Mouse (Mus musculus): Measurements from ENCODE around the gene Myl6b. TPM values are rescaled to one million over a fixed set of nuclear protein-coding genes. Genes with fewer than 3 reads are reported as not detected.
A peak's percentile ranks its signal among the peaks of the same experiment; 100 is the strongest.

Myl6b gene
- polyA plus RNA-seq, 1 experiment = 0.76 TPM

DNA sequence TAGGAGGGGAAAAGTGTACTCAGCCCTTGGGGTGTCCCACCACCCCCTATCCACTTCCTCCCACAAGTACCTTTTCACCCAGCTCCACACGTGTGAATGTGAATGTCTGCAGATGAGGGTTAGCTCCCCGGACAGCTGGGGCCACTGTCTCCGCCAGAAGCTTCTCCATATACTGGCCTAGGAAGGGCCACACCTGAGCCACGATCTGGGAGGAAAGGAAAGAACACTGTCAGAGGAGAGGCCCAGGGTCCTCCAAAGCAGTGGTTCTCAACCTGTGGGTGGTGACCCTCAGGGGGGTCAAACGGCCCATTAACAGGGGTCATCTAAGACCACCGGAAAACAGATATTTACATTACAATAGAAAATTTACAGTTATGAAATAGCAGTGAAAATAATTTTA, 23.9 kb upstream of the Myl6b start:
- TF ChIP-seq GATA1 (IDR thresholded peaks at IDR 0.05; ENCODE audit: low read length) = no peak
- no peak for TF ChIP-seq TAL1 (IDR thresholded peaks at IDR 0.05; ENCODE audit: low read length)
- Histone ChIP-seq H3K4me1 (ENCODE audit: control insufficient read depth) (peaks cover 38% of the 10 kb centered on the region), H3K4me3 (replicated peaks) (no peak overlapping the region), H3K9me3 (ENCODE audit: control insufficient read depth, low read length) (no peaks in the 10 kb centered on the region), H3K36me3 (ENCODE audit: control insufficient read depth) (peaks cover 52% of the 10 kb centered on the region), H3K27me3 (ENCODE audit: control insufficient read depth) (peaks cover 8% of the 10 kb centered on the region)

DNA sequence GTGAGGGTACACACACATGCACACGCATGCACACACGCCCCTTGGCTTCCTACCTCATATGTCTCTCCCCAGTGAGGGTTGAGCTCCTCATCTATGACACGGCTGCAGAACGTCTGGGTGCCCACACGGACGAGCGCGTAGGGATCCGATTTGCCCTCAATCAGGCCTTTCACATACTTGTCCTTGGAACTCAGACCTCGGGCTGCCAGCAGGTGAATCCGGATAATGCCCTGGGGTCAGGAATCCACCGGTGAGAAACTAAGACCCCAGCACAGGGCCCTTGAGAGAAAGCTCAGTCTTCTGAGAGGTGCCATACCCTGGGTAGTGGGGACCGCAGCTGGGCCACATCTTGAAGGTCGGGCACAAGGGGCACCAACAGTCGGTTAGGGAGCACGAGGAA, 22.1 kb upstream of the Myl6b start:
- TF ChIP-seq TAL1 (IDR thresholded peaks at IDR 0.05; ENCODE audit: low read length) (no peak), GATA1 (IDR thresholded peaks at IDR 0.05; ENCODE audit: low read length) (no peak)
- H3K36me3 ChIP-seq (ENCODE audit: control insufficient read depth) = peaks cover 69% of the 10 kb centered on the region
- H3K4me3 ChIP-seq (replicated peaks) = no peak overlapping the region
- peaks cover 44% of the 10 kb centered on the region for H3K4me1 ChIP-seq (ENCODE audit: control insufficient read depth)
- H3K9me3 ChIP-seq (ENCODE audit: control insufficient read depth, low read length) = no peaks in the 10 kb centered on the region
- peaks cover 8% of the 10 kb centered on the region for H3K27me3 ChIP-seq (ENCODE audit: control insufficient read depth)

DNA sequence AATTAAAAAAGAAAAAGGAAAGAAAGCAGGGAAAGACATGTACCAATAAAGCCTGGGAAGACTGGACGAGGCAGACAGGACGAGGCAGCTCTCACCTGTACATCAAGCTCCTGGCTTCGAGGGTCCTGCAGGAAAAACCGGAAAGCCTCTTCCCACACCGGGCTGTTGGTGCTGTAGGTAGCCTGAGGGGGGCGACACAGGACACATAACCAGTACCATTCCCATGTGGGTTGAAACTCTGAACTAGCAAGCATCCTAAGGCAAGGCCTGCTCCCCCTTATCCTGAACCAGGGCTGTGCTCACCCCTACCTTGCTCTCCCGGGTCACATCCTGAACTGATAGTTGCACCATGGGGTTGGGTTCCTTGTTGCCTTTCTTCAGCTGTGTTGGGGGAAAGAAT, 20.3 kb upstream of the Myl6b start:
- Histone ChIP-seq H3K27me3 (ENCODE audit: control insufficient read depth) (no peaks in the 10 kb centered on the region), H3K9me3 (ENCODE audit: control insufficient read depth, low read length) (no peaks in the 10 kb centered on the region), H3K4me3 (replicated peaks) (no peak overlapping the region), H3K36me3 (ENCODE audit: control insufficient read depth) (peaks cover 80% of the 10 kb centered on the region), H3K4me1 (ENCODE audit: control insufficient read depth) (peaks cover 35% of the 10 kb centered on the region)
- no peak for TF ChIP-seq GATA1 (IDR thresholded peaks at IDR 0.05; ENCODE audit: low read length)
- TF ChIP-seq TAL1 (IDR thresholded peaks at IDR 0.05; ENCODE audit: low read length) = no peak

DNA sequence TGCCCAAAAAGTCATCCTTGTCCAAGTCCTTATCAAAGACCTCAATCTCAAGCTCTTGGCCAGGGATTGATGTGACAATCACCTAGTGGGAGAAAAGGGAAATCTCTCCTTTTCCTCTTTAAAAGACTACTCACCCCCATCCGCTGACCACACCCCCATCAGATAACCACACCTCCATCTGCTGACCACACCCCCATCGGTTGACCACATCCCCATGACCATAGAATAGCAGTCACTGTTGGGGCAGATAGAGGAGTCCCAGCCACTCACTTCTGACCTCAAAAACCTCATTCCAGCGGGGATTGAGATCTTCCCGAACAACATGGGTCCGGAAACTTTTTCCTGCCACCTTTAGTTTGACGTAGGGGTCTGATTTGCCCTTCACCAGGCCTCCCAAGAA, 18.2 kb upstream of the Myl6b start:
- Histone ChIP-seq H3K4me1 (ENCODE audit: control insufficient read depth) (peaks cover 36% of the 10 kb centered on the region), H3K9me3 (ENCODE audit: control insufficient read depth, low read length) (no peaks in the 10 kb centered on the region), H3K27me3 (ENCODE audit: control insufficient read depth) (no peaks in the 10 kb centered on the region), H3K36me3 (ENCODE audit: control insufficient read depth) (peaks cover 80% of the 10 kb centered on the region), H3K4me3 (replicated peaks) (no peak overlapping the region)
- TF ChIP-seq GATA1 (IDR thresholded peaks at IDR 0.05; ENCODE audit: low read length) (peak; percentile 69), TAL1 (IDR thresholded peaks at IDR 0.05; ENCODE audit: low read length) (no peak)

DNA sequence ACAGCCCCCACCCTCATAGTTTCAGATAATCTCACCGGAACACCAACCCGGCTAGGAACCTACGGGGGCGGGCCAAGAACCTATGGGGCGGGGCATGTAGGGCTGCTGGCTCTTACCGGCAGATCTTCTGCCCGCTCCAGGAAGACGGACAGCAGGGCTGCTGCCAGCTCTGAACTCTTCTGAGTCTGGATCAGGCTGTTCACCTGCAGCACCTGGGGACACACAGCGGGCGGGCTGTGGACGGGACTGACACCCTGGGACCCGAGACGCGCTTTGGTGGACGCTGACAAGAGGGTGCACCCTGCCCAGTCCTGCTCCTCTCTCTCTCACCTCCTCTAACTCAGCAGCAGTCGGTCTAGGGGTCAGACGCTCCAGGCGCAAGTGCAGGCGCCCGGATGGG, 17.5 kb upstream of the Myl6b start:
- Histone ChIP-seq H3K4me1 (ENCODE audit: control insufficient read depth) (peaks cover 43% of the 10 kb centered on the region), H3K4me3 (replicated peaks) (peak overlapping the region; percentile 15), H3K9me3 (ENCODE audit: control insufficient read depth, low read length) (no peaks in the 10 kb centered on the region), H3K36me3 (ENCODE audit: control insufficient read depth) (peaks cover 79% of the 10 kb centered on the region), H3K27me3 (ENCODE audit: control insufficient read depth) (no peaks in the 10 kb centered on the region)
- no peak for TF ChIP-seq TAL1 (IDR thresholded peaks at IDR 0.05; ENCODE audit: low read length)
- no peak for TF ChIP-seq GATA1 (IDR thresholded peaks at IDR 0.05; ENCODE audit: low read length)

DNA sequence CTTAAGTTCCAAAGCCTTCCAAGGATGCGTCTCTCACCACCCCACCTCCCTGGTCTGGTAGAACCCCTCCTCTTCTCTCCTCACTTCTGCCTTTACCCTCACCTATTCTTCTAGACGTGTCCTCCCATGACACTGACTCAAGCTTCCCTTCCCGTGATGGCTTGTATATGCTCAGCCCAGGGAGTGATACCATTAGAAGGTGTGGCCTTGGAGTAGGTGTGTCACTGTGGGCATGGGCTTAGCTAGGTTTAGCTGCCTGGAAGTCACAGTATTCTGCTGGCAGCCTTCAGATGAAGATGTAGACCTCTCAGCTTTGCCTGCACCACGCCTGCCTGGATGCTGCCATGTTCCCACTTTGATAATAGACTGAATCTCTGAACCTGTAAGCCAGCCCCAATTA, 16.6 kb upstream of the Myl6b start:
- no peaks in the 10 kb centered on the region for H3K27me3 ChIP-seq (ENCODE audit: control insufficient read depth)
- peaks cover 51% of the 10 kb centered on the region for H3K4me1 ChIP-seq (ENCODE audit: control insufficient read depth)
- no peaks in the 10 kb centered on the region for H3K9me3 ChIP-seq (ENCODE audit: control insufficient read depth, low read length)
- TF ChIP-seq GATA1 (IDR thresholded peaks at IDR 0.05; ENCODE audit: low read length) (no peak), TAL1 (IDR thresholded peaks at IDR 0.05; ENCODE audit: low read length) (no peak)
- H3K36me3 ChIP-seq (ENCODE audit: control insufficient read depth) = peaks cover 78% of the 10 kb centered on the region
- H3K4me3 ChIP-seq (replicated peaks) = no peak overlapping the region

DNA sequence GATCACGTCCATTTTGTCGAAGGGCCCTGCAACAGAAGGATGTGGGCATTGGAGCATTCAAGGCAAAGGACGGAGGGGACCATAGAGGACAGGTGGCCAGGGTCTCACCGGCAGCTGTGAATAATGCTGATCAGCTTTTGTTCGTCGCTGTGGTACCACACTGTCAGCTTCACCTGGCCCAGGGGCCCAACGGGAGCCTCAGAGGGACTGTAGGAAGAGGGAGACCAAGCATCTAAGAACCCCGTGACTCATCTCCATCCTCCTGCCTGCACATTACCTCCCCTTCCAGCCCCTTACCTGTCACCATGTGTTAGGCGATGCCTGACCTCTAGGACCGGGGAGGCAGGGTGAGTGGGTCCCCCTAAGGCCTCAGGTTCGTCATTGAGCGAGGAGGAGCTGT, 13.3 kb upstream of the Myl6b start:
- TF ChIP-seq TAL1 (IDR thresholded peaks at IDR 0.05; ENCODE audit: low read length) = no peak
- no peak for TF ChIP-seq GATA1 (IDR thresholded peaks at IDR 0.05; ENCODE audit: low read length)
- H3K27me3 ChIP-seq (ENCODE audit: control insufficient read depth) = no peaks in the 10 kb centered on the region
- H3K4me1 ChIP-seq (ENCODE audit: control insufficient read depth) = peaks cover 41% of the 10 kb centered on the region
- H3K9me3 ChIP-seq (ENCODE audit: control insufficient read depth, low read length) = no peaks in the 10 kb centered on the region
- peaks cover 58% of the 10 kb centered on the region for H3K36me3 ChIP-seq (ENCODE audit: control insufficient read depth)
- no peak overlapping the region for H3K4me3 ChIP-seq (replicated peaks)

DNA sequence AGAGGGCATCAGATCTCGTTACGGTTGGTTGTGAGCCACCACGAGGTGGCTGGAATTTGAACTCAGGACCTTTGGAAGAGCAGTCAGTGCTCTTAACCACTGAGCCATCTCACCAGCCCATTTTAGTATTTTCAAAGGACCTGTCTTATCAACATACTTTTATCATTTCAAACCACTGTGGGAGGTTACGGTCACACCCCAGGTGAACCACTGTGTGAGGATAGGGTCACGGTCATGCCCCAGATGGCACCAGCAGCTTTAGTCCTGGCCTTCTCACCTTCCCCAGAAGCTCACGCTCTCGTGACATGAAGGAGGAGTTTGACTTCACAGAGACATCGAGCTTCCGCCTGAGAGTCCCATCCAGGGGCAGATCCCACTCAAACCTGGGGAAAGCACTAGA, 12.7 kb upstream of the Myl6b start:
- Histone ChIP-seq H3K9me3 (ENCODE audit: control insufficient read depth, low read length) (no peaks in the 10 kb centered on the region), H3K4me1 (ENCODE audit: control insufficient read depth) (peaks cover 35% of the 10 kb centered on the region), H3K4me3 (replicated peaks) (no peak overlapping the region), H3K36me3 (ENCODE audit: control insufficient read depth) (peaks cover 52% of the 10 kb centered on the region), H3K27me3 (ENCODE audit: control insufficient read depth) (no peaks in the 10 kb centered on the region)
- TF ChIP-seq GATA1 (IDR thresholded peaks at IDR 0.05; ENCODE audit: low read length) (no peak), TAL1 (IDR thresholded peaks at IDR 0.05; ENCODE audit: low read length) (no peak)

DNA sequence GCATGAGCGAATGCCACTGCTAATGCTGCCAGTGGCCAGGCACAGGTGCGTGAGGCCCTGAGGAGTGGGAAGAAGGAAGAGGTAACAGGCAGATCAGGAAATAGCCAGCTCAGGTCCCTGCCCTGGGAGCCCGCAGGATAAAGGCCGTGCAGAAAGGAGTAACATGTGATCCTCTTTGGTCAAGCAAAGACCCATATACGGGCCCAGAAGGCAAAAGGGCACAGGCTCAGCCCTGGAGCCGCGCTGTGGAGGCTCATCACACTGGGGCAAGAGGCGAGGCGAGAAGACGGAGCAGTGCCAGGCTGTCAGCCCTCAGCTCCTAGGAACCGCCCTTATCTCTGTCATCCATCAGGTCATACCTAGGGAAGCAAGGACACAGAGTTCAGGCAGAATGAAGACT, 11.8 kb upstream of the Myl6b start:
- TF ChIP-seq GATA1 (IDR thresholded peaks at IDR 0.05; ENCODE audit: low read length) (peak; percentile 31; the same call in 1 of the 2 replicates), TAL1 (IDR thresholded peaks at IDR 0.05; ENCODE audit: low read length) (no peak)
- no peaks in the 10 kb centered on the region for H3K27me3 ChIP-seq (ENCODE audit: control insufficient read depth)
- H3K36me3 ChIP-seq (ENCODE audit: control insufficient read depth) = peaks cover 48% of the 10 kb centered on the region

DNA sequence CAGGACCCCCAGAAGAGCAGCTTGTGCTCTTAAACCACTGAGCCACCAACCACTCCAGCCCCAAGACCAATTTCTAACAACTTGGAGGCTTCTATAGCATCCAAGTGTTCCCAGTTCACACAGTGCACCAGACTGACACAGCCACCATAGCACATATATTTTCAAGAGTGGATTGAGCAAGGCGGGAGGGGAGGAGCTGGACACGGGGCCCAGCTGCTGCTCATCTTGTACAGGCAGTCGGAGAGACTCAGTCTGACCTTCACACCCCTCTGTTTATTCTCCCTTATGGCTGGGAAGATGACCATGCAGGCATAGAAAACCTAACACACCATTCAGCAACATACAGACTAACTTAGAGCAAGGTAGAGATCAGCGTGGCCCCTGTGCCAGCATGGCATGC, 11.3 kb upstream of the Myl6b start:
- peaks cover 43% of the 10 kb centered on the region for H3K36me3 ChIP-seq (ENCODE audit: control insufficient read depth)

More for the DNA sequence above, 11.8 kb upstream of the Myl6b start:
- Histone ChIP-seq H3K9me3 (ENCODE audit: control insufficient read depth, low read length) (peaks cover 2% of the 10 kb centered on the region; the same call in 1 of the 2 replicates), H3K4me1 (ENCODE audit: control insufficient read depth) (peaks cover 29% of the 10 kb centered on the region), H3K4me3 (replicated peaks) (no peak overlapping the region)

More for the DNA sequence above, 11.3 kb upstream of the Myl6b start:
- no peak for TF ChIP-seq TAL1 (IDR thresholded peaks at IDR 0.05; ENCODE audit: low read length)
- no peak for TF ChIP-seq GATA1 (IDR thresholded peaks at IDR 0.05; ENCODE audit: low read length)
- Histone ChIP-seq H3K9me3 (ENCODE audit: control insufficient read depth, low read length) (peaks cover 2% of the 10 kb centered on the region; the same call in 1 of the 2 replicates), H3K4me1 (ENCODE audit: control insufficient read depth) (peaks cover 29% of the 10 kb centered on the region), H3K4me3 (replicated peaks) (no peak overlapping the region), H3K27me3 (ENCODE audit: control insufficient read depth) (no peaks in the 10 kb centered on the region)

Measured in erythroblast, embryonic 14.5 days (primary cell).